Mouse (Mus musculus) cortical plate, adult 2 months (tissue): ENCODE results near the gene Cpeb2.

ENCODE experiments used
- CTCF ChIP-seq: fragments of 200-500 bp; IDR thresholded peaks from 2 replicates; pipeline ENCODE4 v1.5.1; 2011; ENCODE audit warnings: mild to moderate bottlenecking, control low read depth, low read length; ENCODE audit not compliant: insufficient read depth; ENCODE audit errors: extremely low read depth
- POLR2A ChIP-seq: fragments of 200-500 bp; IDR thresholded peaks from 2 replicates; pipeline ENCODE4 v1.6.1; 2011; ENCODE audit warnings: mild to moderate bottlenecking, low read length, control low read depth; ENCODE audit not compliant: insufficient read depth; ENCODE audit errors: extremely low read depth

- TF ChIP-seq POLR2A (no peak), CTCF (no peak)
Observed at GRCm38 (mm10) chr5:43239141-43239835, 6.3 kb downstream of the Cpeb2 start.
